Mouse (Mus musculus) hindbrain, embryonic 10.5 days (tissue): ENCODE measurements around the gene Qrfpr. TPM values are rescaled to one million over a fixed set of nuclear protein-coding genes. Genes with fewer than 3 reads are reported as not detected.

Source experiments
- DNase-seq: peaks from one replicate; pipeline ENCODE4 v3.0.0-alpha.2; 2017; ENCODE audit warnings: low spot score
- H3K27ac ChIP-seq: fragments of 300-500 bp; sonication (generic); 2 replicates; pipeline ENCODE4 v1.5.1; 2016; ENCODE audit warnings: mild to moderate bottlenecking, moderate library complexity
- H3K27me3 ChIP-seq: fragments of 300-500 bp; sonication (generic); 2 replicates; pipeline ENCODE4 v1.6.1; 2016; ENCODE audit warnings: mild to moderate bottlenecking; ENCODE audit not compliant: poor library complexity, insufficient read depth, severe bottlenecking
- H3K36me3 ChIP-seq: fragments of 300-500 bp; sonication (generic); 2 replicates; pipeline ENCODE4 v1.6.1; 2016; ENCODE audit warnings: mild to moderate bottlenecking, moderate library complexity
- H3K4me1 ChIP-seq: fragments of 300-500 bp; sonication (generic); replicated peaks from 2 replicates; pipeline ENCODE4 v1.6.1; 2016; ENCODE audit warnings: mild to moderate bottlenecking
- H3K4me3 ChIP-seq: fragments of 300-500 bp; sonication (generic); 2 replicates; pipeline ENCODE4 v1.5.1; 2016; ENCODE audit warnings: mild to moderate bottlenecking, moderate library complexity
- H3K9me3 ChIP-seq: fragments of 300-500 bp; sonication (generic); 2 replicates; pipeline ENCODE4 v1.6.1; 2016; ENCODE audit warnings: mild to moderate bottlenecking, moderate library complexity
- WGBS: fragments of 180-500 bp; shearing (Covaris S2); methylation state at CpG from one replicate; pipeline ENCODE4 v1.1.7; 2016; 5-methylcytosine and 5-hydroxymethylcytosine counted together
- polyA plus RNA-seq: library from polyadenylated mRNA; unstranded; fragments of >200 nt; fragmentation: Nextera tagmentation; extraction: Ambion mirVana; gene quantifications from 2 replicates; pipeline ENCODE4 v1.2.1, GENCODE M21; 2016

Qrfpr gene
- polyA plus RNA-seq: not detected in 2 replicates

GRCm38 (mm10) chr3:36221743-36222682, at the start of gene Qrfpr:
TSS of gene Qrfpr (minus strand) at chr3:36222313.
- DNase-seq: peak; percentile 45
- WGBS: 10% methylated on average over 39 of the region's 39 CpGs
- Histone ChIP-seq H3K27me3 (peaks cover 38% of the 10 kb centered on the region), H3K9me3 (no peaks in the 10 kb centered on the region), H3K4me1 (peaks cover 8% of the 10 kb centered on the region), H3K36me3 (no peaks in the 10 kb centered on the region), H3K27ac (no peak within 1 kb of the TSS), H3K4me3 (peak within 1 kb of the TSS; percentile 45)

DNA sequence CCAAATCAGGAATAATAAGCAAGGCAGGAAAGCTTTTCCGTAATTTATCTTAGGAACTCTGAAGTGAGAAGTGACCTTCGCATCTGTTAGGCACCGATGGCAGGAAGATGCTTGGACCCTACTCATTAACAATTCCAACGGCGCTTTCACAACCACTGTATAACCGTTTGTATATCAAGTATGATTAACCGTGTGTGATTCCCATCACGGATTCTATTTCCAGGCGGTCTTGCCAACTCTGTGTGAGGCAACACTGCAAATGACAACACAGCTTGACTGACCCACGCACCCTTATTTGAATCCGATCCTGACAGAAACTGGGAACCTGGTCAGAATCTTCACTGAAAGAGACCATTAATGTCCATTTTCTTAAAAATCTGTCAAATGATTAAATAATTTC, 41.8 kb upstream of the Qrfpr start:
- 92% methylated on average over 11 of the region's 11 CpGs for WGBS
- Histone ChIP-seq H3K4me3 (no peak overlapping the region), H3K4me1 (no peaks in the 10 kb centered on the region), H3K27me3 (no peaks in the 10 kb centered on the region), H3K9me3 (no peaks in the 10 kb centered on the region), H3K36me3 (no peaks in the 10 kb centered on the region), H3K27ac (no peak overlapping the region)
- DNase-seq: no peak

DNA sequence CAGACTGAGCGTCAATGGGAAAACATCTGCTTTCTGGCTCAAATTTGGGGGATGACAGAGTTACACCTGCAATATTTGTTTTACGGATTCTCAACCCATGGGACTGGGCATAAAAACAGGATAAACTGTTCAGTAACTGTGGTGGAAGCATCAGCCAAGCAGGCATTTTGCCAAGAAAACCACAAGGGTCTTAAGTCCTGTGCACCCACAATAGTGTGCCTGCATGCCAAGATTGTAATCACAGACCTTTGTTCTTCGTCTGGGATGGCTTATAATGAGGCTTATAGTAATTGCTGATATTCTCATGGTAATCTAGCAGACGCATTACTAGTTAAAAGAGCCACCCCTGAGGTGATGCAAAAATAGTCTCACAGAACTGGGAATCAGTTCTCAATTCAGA, 41.2 kb upstream of the Qrfpr start:
- DNase-seq: no peak
- WGBS: 81% methylated on average over 4 of the region's 4 CpGs

DNA sequence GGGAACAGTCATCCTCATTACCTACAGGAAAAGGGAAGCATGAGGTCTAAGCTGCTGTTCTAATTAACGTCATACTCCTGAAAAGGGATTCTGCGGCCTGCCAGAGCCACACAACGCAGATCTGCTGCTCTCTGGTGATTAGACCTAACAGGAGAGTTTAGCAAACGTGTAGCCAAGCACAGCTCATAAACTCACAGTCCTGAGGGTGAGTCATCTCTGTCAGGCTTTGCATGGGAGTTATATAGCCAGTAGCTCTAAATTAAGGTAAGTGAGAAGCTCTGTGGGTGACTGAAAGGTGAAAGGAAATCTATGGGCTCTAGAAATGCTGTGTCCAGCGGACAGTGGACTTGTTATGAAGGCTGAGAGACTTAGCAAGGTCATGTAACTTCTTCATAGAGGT, 28.5 kb upstream of the Qrfpr start:
- DNase-seq: no peak
- H3K36me3 ChIP-seq: no peaks in the 10 kb centered on the region
- 0 out of 2 replicates have a peak, but pooled peaks cover 4% of the 10 kb centered on the region for H3K9me3 ChIP-seq
- WGBS: 72% methylated on average over 5 of the region's 5 CpGs
- no peak overlapping the region for H3K27ac ChIP-seq
- H3K4me1 ChIP-seq: no peaks in the 10 kb centered on the region
- no peak overlapping the region for H3K4me3 ChIP-seq
- H3K27me3 ChIP-seq: no peaks in the 10 kb centered on the region

More for the DNA sequence above, 41.2 kb upstream of the Qrfpr start:
- H3K4me3 ChIP-seq: no peak overlapping the region
- H3K27ac ChIP-seq: no peak overlapping the region
- H3K9me3 ChIP-seq: no peaks in the 10 kb centered on the region
- H3K36me3 ChIP-seq: no peaks in the 10 kb centered on the region
- H3K27me3 ChIP-seq: no peaks in the 10 kb centered on the region
- H3K4me1 ChIP-seq: no peaks in the 10 kb centered on the region

GRCm38 (mm10) chr3:36248446-36248845, 26.3 kb upstream of the Qrfpr start:
- H3K27ac ChIP-seq: no peak overlapping the region
- H3K4me3 ChIP-seq: no peak overlapping the region
- H3K36me3 ChIP-seq: no peaks in the 10 kb centered on the region
- 0 out of 2 replicates have a peak, but pooled peaks cover 4% of the 10 kb centered on the region for H3K9me3 ChIP-seq
- no peaks in the 10 kb centered on the region for H3K27me3 ChIP-seq
- H3K4me1 ChIP-seq: no peaks in the 10 kb centered on the region
- 94% methylated on average over 2 of the region's 2 CpGs for WGBS
- DNase-seq: no peak

DNA sequence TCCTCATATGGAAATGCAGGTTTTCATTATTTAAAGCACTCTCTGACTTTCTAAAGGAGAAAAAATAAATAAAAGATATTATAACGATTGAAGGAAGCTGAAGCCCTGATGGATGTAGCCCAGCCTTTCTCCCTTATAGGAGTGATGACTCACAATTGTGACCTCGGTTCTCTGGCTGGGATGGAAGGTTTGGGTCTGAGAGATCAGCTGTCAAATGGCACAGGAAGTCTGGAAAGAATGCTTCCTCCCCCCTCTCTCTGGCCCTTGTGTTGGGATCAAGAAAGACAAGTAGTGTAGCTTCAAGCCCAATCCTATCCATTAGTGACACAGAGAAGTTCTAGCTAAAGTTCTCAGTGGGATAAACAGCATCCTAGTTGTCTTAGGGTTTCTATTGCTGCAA, 7.8 kb upstream of the Qrfpr start:
- Histone ChIP-seq H3K36me3 (no peaks in the 10 kb centered on the region), H3K4me1 (no peaks in the 10 kb centered on the region), H3K27ac (no peak overlapping the region), H3K27me3 (no peaks in the 10 kb centered on the region), H3K9me3 (no peaks in the 10 kb centered on the region), H3K4me3 (no peak overlapping the region)
- DNase-seq: no peak
- 69% methylated on average over 2 of the region's 2 CpGs for WGBS

GRCm38 (mm10) chr3:36227246-36227645, 5.1 kb upstream of the Qrfpr start:
- no peak for DNase-seq
- WGBS: 95% methylated on average over 1 of the region's 1 CpGs
- Histone ChIP-seq H3K36me3 (no peaks in the 10 kb centered on the region), H3K27me3 (peaks cover 12% of the 10 kb centered on the region), H3K27ac (no peak overlapping the region), H3K9me3 (no peaks in the 10 kb centered on the region), H3K4me1 (peaks cover 2% of the 10 kb centered on the region), H3K4me3 (no peak overlapping the region)

- no peak overlapping the region for H3K27ac ChIP-seq
Measured at GRCm38 (mm10) chr3:36223361-36223760, 1.2 kb upstream of the Qrfpr start.

GRCm38 (mm10) chr3:36212758-36213157, 9.4 kb downstream of the Qrfpr start:
- Histone ChIP-seq H3K4me3 (no peak overlapping the region), H3K4me1 (no peaks in the 10 kb centered on the region), H3K27ac (no peak overlapping the region), H3K27me3 (no peaks in the 10 kb centered on the region), H3K36me3 (no peaks in the 10 kb centered on the region), H3K9me3 (no peaks in the 10 kb centered on the region)
- WGBS: 91% methylated on average over 4 of the region's 4 CpGs
- DNase-seq: no peak

More at GRCm38 (mm10) chr3:36223361-36223760, 1.2 kb upstream of the Qrfpr start:
- H3K9me3 ChIP-seq: no peaks in the 10 kb centered on the region
- H3K4me3 ChIP-seq: no peak overlapping the region
- DNase-seq: no peak
- H3K36me3 ChIP-seq: no peaks in the 10 kb centered on the region
- 4% methylated on average over 2 of the region's 2 CpGs for WGBS
- peaks cover 38% of the 10 kb centered on the region for H3K27me3 ChIP-seq
- H3K4me1 ChIP-seq: peaks cover 8% of the 10 kb centered on the region

- 86% methylated on average over 2 of the region's 2 CpGs for WGBS
- Histone ChIP-seq H3K27ac (no peak overlapping the region), H3K4me3 (no peak overlapping the region), H3K36me3 (no peaks in the 10 kb centered on the region), H3K27me3 (no peaks in the 10 kb centered on the region), H3K4me1 (no peaks in the 10 kb centered on the region), H3K9me3 (no peaks in the 10 kb centered on the region)
- no peak for DNase-seq
Measured at GRCm38 (mm10) chr3:36210939-36211338, 11.2 kb downstream of the Qrfpr start.

DNA sequence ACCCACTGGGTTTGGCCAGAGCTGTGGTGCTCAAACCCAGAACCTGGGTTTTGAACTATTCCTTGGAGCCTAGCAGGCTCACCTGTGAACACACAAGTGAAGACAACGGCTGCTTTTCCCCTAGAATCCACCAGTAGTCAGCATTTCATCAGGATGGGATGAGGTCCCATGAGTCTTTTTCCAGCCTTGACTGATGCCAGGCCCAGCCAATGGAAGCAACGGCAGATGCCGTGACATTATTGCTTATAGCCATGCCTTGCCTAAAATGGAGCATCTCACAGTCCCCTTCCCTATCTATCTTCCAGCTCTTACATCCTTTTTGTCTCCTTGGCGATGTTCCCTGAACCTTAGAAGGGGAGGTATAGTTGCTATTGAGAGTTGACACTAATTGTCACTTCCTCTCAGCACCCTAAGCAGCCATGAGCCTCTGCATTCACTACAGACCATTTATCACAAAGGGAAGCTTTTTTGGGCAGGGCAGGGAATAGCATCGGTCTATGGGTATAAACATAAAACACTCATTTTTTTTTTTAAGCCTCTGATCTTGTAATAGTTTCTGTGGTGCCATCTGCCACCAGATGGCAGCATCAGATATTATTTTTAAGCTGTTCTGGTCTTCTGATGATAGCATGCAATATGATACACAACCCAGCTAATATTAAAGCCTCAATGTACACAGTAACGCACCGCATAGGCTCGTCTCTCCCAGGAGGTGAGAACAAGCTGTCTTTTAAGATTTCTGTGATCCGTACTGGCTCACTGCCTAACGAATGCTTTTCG, 12.1 kb downstream of the Qrfpr start:
- Histone ChIP-seq H3K9me3 (no peaks in the 10 kb centered on the region), H3K27me3 (no peaks in the 10 kb centered on the region), H3K27ac (no peak overlapping the region), H3K36me3 (no peaks in the 10 kb centered on the region), H3K4me1 (no peaks in the 10 kb centered on the region), H3K4me3 (no peak overlapping the region)
- 73% methylated on average over 11 of the region's 11 CpGs for WGBS
- DNase-seq: peak; percentile 26

GRCm38 (mm10) chr3:36207520-36208264, 14.4 kb downstream of the Qrfpr start:
- WGBS: 75% methylated on average over 19 of the region's 19 CpGs
- H3K4me3 ChIP-seq: no peak overlapping the region
- no peaks in the 10 kb centered on the region for H3K4me1 ChIP-seq
- H3K27me3 ChIP-seq: no peaks in the 10 kb centered on the region
- H3K36me3 ChIP-seq: no peaks in the 10 kb centered on the region
- no peak overlapping the region for H3K27ac ChIP-seq
- DNase-seq: no peak
- H3K9me3 ChIP-seq: no peaks in the 10 kb centered on the region
